In the genomic region with DNA sequence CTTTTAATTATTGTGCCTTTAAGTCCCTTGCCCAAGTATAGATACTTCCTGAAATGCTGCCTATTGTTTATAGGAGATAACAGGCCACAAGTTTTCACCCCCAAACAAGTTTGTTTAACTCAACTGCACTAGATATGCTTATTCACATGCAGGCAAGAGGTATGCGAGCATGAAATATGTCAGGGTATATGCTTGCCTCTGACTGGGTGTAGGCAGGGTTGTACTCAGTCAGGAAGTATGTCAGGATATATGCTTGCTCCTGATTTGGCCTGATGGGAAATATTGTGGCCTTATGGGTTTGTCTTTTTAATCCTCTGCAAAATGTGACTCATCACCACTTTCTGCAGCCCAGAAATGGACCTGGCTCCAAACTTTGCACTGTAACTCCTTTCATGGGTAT, we compare ENCODE assay signal across 30 mouse cellular contexts.
"Had no signal": no experiment of that assay in that cellular context is flagged by ENCODE, and none has a peak within 500 bp of the region (broad histone marks: within the 10 kb centered on the region; RNA-seq: fewer than 3 reads in every experiment).

No protein-coding gene starts in this region.

- H3K4me1 ChIP-seq: hindbrain, embryonic 10.5 days; hindbrain, embryonic 12.5 days; hindbrain, embryonic 13.5 days; hindbrain, embryonic 15.5 days; intestine, embryonic 15.5 days; kidney, embryonic 15.5 days had no signal

- H3K27ac ChIP-seq: heart, embryonic 13.5 days; heart, embryonic 15.5 days; hindbrain, embryonic 10.5 days; hindbrain, embryonic 12.5 days; hindbrain, embryonic 13.5 days; hindbrain, embryonic 14.5 days; hindbrain, embryonic 15.5 days; hindbrain, postnatal 0 days; intestine, embryonic 15.5 days; kidney, embryonic 15.5 days; kidney, postnatal 0 days; layer of hippocampus, adult 2 months; left cerebral cortex, adult 2 months had no signal

- H3K27me3 ChIP-seq: heart, embryonic 12.5 days; heart, embryonic 13.5 days; heart, embryonic 15.5 days; hindbrain, embryonic 12.5 days; hindbrain, embryonic 13.5 days; hindbrain, embryonic 15.5 days; intestine, embryonic 15.5 days; kidney, embryonic 15.5 days had no signal

- H3K9ac ChIP-seq: heart, embryonic 12.5 days; heart, embryonic 13.5 days; heart, embryonic 15.5 days; hindbrain, embryonic 12.5 days; hindbrain, embryonic 13.5 days; hindbrain, embryonic 14.5 days; hindbrain, embryonic 15.5 days; intestine, embryonic 15.5 days; kidney, embryonic 15.5 days had no signal

- H3K9me3 ChIP-seq: heart, embryonic 12.5 days; heart, embryonic 13.5 days; heart, embryonic 15.5 days; hindbrain, embryonic 10.5 days; hindbrain, embryonic 12.5 days; hindbrain, embryonic 13.5 days; hindbrain, embryonic 15.5 days; intestine, embryonic 15.5 days; kidney, embryonic 15.5 days had no signal

- H3K36me3 ChIP-seq: heart, embryonic 12.5 days; heart, embryonic 13.5 days; heart, embryonic 15.5 days; hindbrain, embryonic 10.5 days; hindbrain, embryonic 12.5 days; hindbrain, embryonic 13.5 days; hindbrain, embryonic 15.5 days; intestine, embryonic 15.5 days; kidney, embryonic 15.5 days had no signal

- H3K4me3 ChIP-seq: heart, embryonic 12.5 days; heart, embryonic 13.5 days; heart, embryonic 15.5 days; hindbrain, embryonic 10.5 days; hindbrain, embryonic 12.5 days; hindbrain, embryonic 13.5 days; hindbrain, embryonic 15.5 days; intestine, embryonic 15.5 days; kidney, embryonic 15.5 days; layer of hippocampus, adult 2 months; left cerebral cortex, adult 2 months had no signal

- DNase-seq: heart, postnatal 10 days; heart, postnatal 14 days; heart, postnatal 36 days; heart, postnatal 4 days; kidney, adult 11 months; kidney, adult 18-20 months; kidney, adult 2 months; kidney, adult 8-10 months; kidney, adult 9 months; kidney, postnatal 10 days; kidney, postnatal 14 days; kidney, postnatal 25 days; kidney, postnatal 36 days; kidney, postnatal 4 days; layer of hippocampus, adult 9-11 months; layer of hippocampus, postnatal 36 days had no signal
